Mouse (Mus musculus): ENCODE measurements at regions not wholly inside any gene's neighbourhood (a gene's known extent, or its start where the extent isn't known, plus 50 kb on each side); places are given as distances from the start of the nearest gene placed in this dataset.

- TF ChIP-seq CTCF (IDR thresholded peaks at IDR 0.05; ENCODE audit: borderline replicate concordance, extremely low read depth, insufficient read depth, insufficient read length), result no peak
- no peak for TF ChIP-seq POLR2A (IDR thresholded peaks at IDR 0.05; ENCODE audit: borderline replicate concordance, extremely low read depth, insufficient read depth, insufficient read length, poor library complexity, severe bottlenecking)
These were observed 213.5 kb upstream of the Sfrp2 start for GRCm38 (mm10) chr3:83552516-83553139.
